Mouse (Mus musculus) MEL (cell line): ENCODE data around the gene Rsph1.

ENCODE experiments used
- CTCF ChIP-seq, 3 experiments: IDR thresholded peaks in 2 of 3; conservative IDR thresholded peaks in 1 of 3; 2 replicates each; pipeline ENCODE4 v1.5.1; 2011 to 2012; ENCODE audit warnings: low read length in 3 of 3, low read depth in 2 of 3, mild to moderate bottlenecking in 2 of 3, improper control_type of control experiment in 1 of 3, inconsistent platforms in 1 of 3, mixed read lengths in 1 of 3, moderate library complexity in 1 of 3; ENCODE audit not compliant: control insufficient read depth in 1 of 3, insufficient read depth in 1 of 3, poor library complexity in 1 of 3, severe bottlenecking in 1 of 3
- E2F4 ChIP-seq: IDR thresholded peaks from 2 replicates; pipeline ENCODE4 v1.6.1; 2011; ENCODE audit warnings: low read depth, low read length, improper control_type of control experiment, borderline replicate concordance
- ELF1 ChIP-seq: IDR thresholded peaks from 2 replicates; pipeline ENCODE4 v1.6.1; 2014; ENCODE audit warnings: low read depth, mild to moderate bottlenecking, inconsistent platforms, low read length, improper control_type of control experiment, moderate library complexity
- GATA1 ChIP-seq: IDR thresholded peaks from 2 replicates; pipeline ENCODE4 v1.6.1; 2011; ENCODE audit warnings: low read depth, low read length, improper control_type of control experiment
- POLR2A ChIP-seq, 2 experiments: IDR thresholded peaks; 2 replicates each; pipeline ENCODE4 v1.6.1; 2011 to 2012; ENCODE audit warnings: low read length in 2 of 2, mild to moderate bottlenecking in 2 of 2, control low read depth in 1 of 2, improper control_type of control experiment in 1 of 2, low read depth in 1 of 2, moderate library complexity in 1 of 2; ENCODE audit not compliant: control insufficient read depth in 1 of 2, insufficient read depth in 1 of 2, poor library complexity in 1 of 2

DNA sequence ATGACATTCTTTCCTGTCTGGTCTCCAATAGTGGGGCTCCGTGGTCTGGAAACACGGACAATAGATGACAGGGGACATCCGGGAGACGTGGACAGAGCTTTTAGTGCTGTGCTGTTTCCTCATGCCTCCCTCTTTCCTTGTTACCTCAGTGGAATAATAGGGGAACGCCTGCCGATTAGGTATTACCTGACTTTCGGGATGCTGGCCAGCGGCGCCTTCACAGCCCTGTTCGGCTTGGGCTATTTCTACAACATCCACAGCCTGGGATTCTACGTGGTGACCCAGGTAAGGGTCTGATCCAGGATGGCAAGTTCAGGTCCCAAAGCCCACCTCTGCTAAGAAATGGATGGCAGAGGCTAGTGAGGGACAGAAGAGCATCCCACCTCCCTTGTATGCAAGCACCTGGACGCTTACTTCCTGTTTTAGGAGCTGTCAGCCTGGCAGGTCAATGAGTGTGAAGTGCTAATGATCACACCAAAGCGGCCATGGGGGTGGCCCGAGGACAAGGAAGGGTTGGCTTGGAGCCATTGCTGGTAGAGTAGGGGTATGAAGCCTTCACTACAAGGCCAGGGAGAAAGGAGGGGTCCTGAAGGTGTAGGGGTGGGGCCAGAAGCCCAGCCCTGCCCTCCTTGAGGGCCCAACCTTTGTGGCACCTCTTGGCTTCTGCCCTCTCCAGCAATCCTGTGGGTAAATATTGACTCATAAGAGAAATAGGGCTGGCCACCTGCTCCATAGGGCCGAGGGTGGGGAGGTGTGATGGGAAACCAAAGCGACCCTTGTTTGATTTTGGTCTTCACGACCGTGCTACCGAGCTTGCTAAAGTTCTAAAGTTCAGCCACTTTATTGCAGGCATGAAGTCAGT lies 42.0 kb upstream of the Rsph1 start:
- no peak for TF ChIP-seq CTCF (IDR thresholded peaks at IDR 0.05 in 2 of 3, conservative IDR thresholded peaks at IDR 0.05 in 1 of 3; ENCODE audit: control insufficient read depth in 1 of 3, insufficient read depth in 1 of 3, low read depth in 2 of 3, low read length in 3 of 3, poor library complexity in 1 of 3, severe bottlenecking in 1 of 3)
- TF ChIP-seq ELF1, result no peak
- no peak for TF ChIP-seq POLR2A (IDR thresholded peaks at IDR 0.05; ENCODE audit: control insufficient read depth in 1 of 2, insufficient read depth in 1 of 2, low read depth in 1 of 2, low read length in 2 of 2, poor library complexity in 1 of 2)
- TF ChIP-seq E2F4, result no peak
- no peak for TF ChIP-seq GATA1
